Mouse (Mus musculus) liver, embryonic 12.5 days (tissue): ENCODE data around the gene Hoxd8. TPM values are rescaled to one million over a fixed set of nuclear protein-coding genes. Genes with fewer than 3 reads are reported as not detected.

Experiments
- ATAC-seq: fragments of 200-750 bp; cut with Nextera tagmentation; 2 replicates; pipeline ENCODE4 v1.8.0; 2017; ENCODE audit warnings: moderate number of reproducible peaks, mild to moderate bottlenecking, moderate library complexity
- H3K27ac ChIP-seq: fragments of 300-500 bp; sonication (generic); 2 replicates; pipeline ENCODE4 v1.5.1; 2016; ENCODE audit warnings: mild to moderate bottlenecking
- H3K27me3 ChIP-seq: fragments of 300-500 bp; sonication (generic); replicated peaks from 2 replicates; pipeline ENCODE4 v1.6.1; 2016; ENCODE audit warnings: mild to moderate bottlenecking, moderate library complexity
- H3K36me3 ChIP-seq: fragments of 300-500 bp; sonication (generic); 2 replicates; pipeline ENCODE4 v1.6.1; 2016; ENCODE audit warnings: mild to moderate bottlenecking, moderate library complexity
- H3K4me1 ChIP-seq: fragments of 300-500 bp; sonication (generic); 2 replicates; pipeline ENCODE4 v1.6.1; 2016
- H3K4me2 ChIP-seq: fragments of 300-500 bp; sonication (generic); 2 replicates; pipeline ENCODE4 v1.6.1; 2016; ENCODE audit warnings: mild to moderate bottlenecking, moderate library complexity
- H3K4me3 ChIP-seq: fragments of 300-500 bp; sonication (generic); 2 replicates; pipeline ENCODE4 v1.5.1; 2016; ENCODE audit warnings: mild to moderate bottlenecking, moderate library complexity
- H3K9ac ChIP-seq: fragments of 300-500 bp; sonication (generic); 2 replicates; pipeline ENCODE4 v1.6.1; 2016; ENCODE audit warnings: mild to moderate bottlenecking, moderate library complexity
- H3K9me3 ChIP-seq: fragments of 300-500 bp; sonication (generic); replicated peaks from 2 replicates; pipeline ENCODE4 v1.6.1; 2016; ENCODE audit warnings: mild to moderate bottlenecking, moderate library complexity
- WGBS: fragments of 180-500 bp; shearing (Covaris S2); methylation state at CpG from one replicate; pipeline ENCODE4 v1.1.7; 2016; ENCODE audit not compliant: insufficient replicate concordance; 5-methylcytosine and 5-hydroxymethylcytosine counted together
- polyA plus RNA-seq: library from polyadenylated mRNA; unstranded; fragments of >200 nt; fragmentation: Nextera tagmentation; extraction: Ambion mirVana; gene quantifications from 2 replicates; pipeline ENCODE4 v1.2.1, GENCODE M21; 2016

Hoxd8 gene
- polyA plus RNA-seq, 1 experiment from 2014 or later = 0.11 TPM

- H3K4me3 ChIP-seq = no peak overlapping the region
- H3K9me3 ChIP-seq = no peaks in the 10 kb centered on the region
- 12% methylated on average over 7 of the region's 7 CpGs for WGBS
- no peaks in the 10 kb centered on the region for H3K36me3 ChIP-seq
- H3K4me1 ChIP-seq = no peaks in the 10 kb centered on the region
- no peak for ATAC-seq
- H3K4me2 ChIP-seq = no peak overlapping the region
- no peak overlapping the region for H3K9ac ChIP-seq
- peaks cover 99% of the 10 kb centered on the region for H3K27me3 ChIP-seq
- H3K27ac ChIP-seq = no peak overlapping the region
Measured at GRCm38 (mm10) chr2:74737578-74738070, 33.2 kb downstream of the Hoxd8 start.

GRCm38 (mm10) chr2:74738623-74739475 is 34.4 kb downstream of the Hoxd8 start:
- no peak overlapping the region for H3K9ac ChIP-seq
- no peak overlapping the region for H3K4me3 ChIP-seq
- no peak overlapping the region for H3K27ac ChIP-seq
- H3K4me1 ChIP-seq = no peaks in the 10 kb centered on the region
- no peak overlapping the region for H3K4me2 ChIP-seq
- ATAC-seq = no peak
- no peaks in the 10 kb centered on the region for H3K36me3 ChIP-seq
- H3K27me3 ChIP-seq = peaks cover 97% of the 10 kb centered on the region
- 4% methylated on average over 20 of the region's 20 CpGs for WGBS
- H3K9me3 ChIP-seq = no peaks in the 10 kb centered on the region

- no peak for ATAC-seq
- Histone ChIP-seq H3K9ac (no peak overlapping the region), H3K36me3 (no peaks in the 10 kb centered on the region), H3K27ac (no peak overlapping the region), H3K4me3 (no peak overlapping the region), H3K4me1 (no peaks in the 10 kb centered on the region), H3K9me3 (no peaks in the 10 kb centered on the region), H3K4me2 (no peak overlapping the region), H3K27me3 (peaks cover 97% of the 10 kb centered on the region)
- WGBS = 8% methylated on average over 2 of the region's 2 CpGs
Measured at GRCm38 (mm10) chr2:74739476-74739800, 35.0 kb downstream of the Hoxd8 start.

- Histone ChIP-seq H3K4me2 (no peak overlapping the region), H3K4me1 (no peaks in the 10 kb centered on the region), H3K27ac (no peak overlapping the region), H3K9me3 (no peaks in the 10 kb centered on the region), H3K9ac (no peak overlapping the region), H3K36me3 (no peaks in the 10 kb centered on the region), H3K27me3 (peaks cover 97% of the 10 kb centered on the region), H3K4me3 (no peak overlapping the region)
- ATAC-seq = no peak
- WGBS = 9% methylated on average over 14 of the region's 14 CpGs
Measured at GRCm38 (mm10) chr2:74739869-74740268, 35.5 kb downstream of the Hoxd8 start.

GRCm38 (mm10) chr2:74740311-74741091 is 36.1 kb downstream of the Hoxd8 start:
- H3K9ac ChIP-seq = no peak overlapping the region
- H3K9me3 ChIP-seq = no peaks in the 10 kb centered on the region
- WGBS = 3% methylated on average over 43 of the region's 43 CpGs
- H3K27me3 ChIP-seq = peaks cover 97% of the 10 kb centered on the region
- no peak overlapping the region for H3K27ac ChIP-seq
- H3K4me1 ChIP-seq = no peaks in the 10 kb centered on the region
- H3K4me3 ChIP-seq = no peak overlapping the region
- ATAC-seq = no peak
- H3K4me2 ChIP-seq = no peak overlapping the region
- H3K36me3 ChIP-seq = no peaks in the 10 kb centered on the region

- Histone ChIP-seq H3K27me3 (peaks cover 97% of the 10 kb centered on the region), H3K4me3 (no peak overlapping the region), H3K36me3 (no peaks in the 10 kb centered on the region), H3K9ac (no peak overlapping the region), H3K4me1 (no peaks in the 10 kb centered on the region), H3K4me2 (no peak overlapping the region), H3K27ac (no peak overlapping the region), H3K9me3 (no peaks in the 10 kb centered on the region)
- WGBS = 35% methylated on average over 2 of the region's 3 CpGs
- ATAC-seq = no peak
Measured at GRCm38 (mm10) chr2:74741252-74741978, 37.0 kb downstream of the Hoxd8 start.

GRCm38 (mm10) chr2:74741979-74742277 is 37.5 kb downstream of the Hoxd8 start:
- Histone ChIP-seq H3K4me1 (0 out of 2 replicates have a peak, but pooled peaks cover 4% of the 10 kb centered on the region), H3K4me2 (no peak overlapping the region), H3K27me3 (peaks cover 97% of the 10 kb centered on the region), H3K4me3 (no peak overlapping the region), H3K9ac (no peak overlapping the region), H3K9me3 (no peaks in the 10 kb centered on the region), H3K27ac (no peak overlapping the region), H3K36me3 (no peaks in the 10 kb centered on the region)
- ATAC-seq = no peak

GRCm38 (mm10) chr2:74745540-74746297 is 41.3 kb downstream of the Hoxd8 start:
- H3K9me3 ChIP-seq = no peaks in the 10 kb centered on the region
- H3K9ac ChIP-seq = no peak overlapping the region
- H3K4me3 ChIP-seq = no peak overlapping the region
- H3K4me2 ChIP-seq = no peak overlapping the region
- peaks cover 97% of the 10 kb centered on the region for H3K27me3 ChIP-seq
- no peak for ATAC-seq
- no peak overlapping the region for H3K27ac ChIP-seq
- 0 out of 2 replicates have a peak, but pooled peaks cover 12% of the 10 kb centered on the region for H3K4me1 ChIP-seq
- WGBS = 13% methylated on average over 6 of the region's 6 CpGs
- H3K36me3 ChIP-seq = no peaks in the 10 kb centered on the region

- Histone ChIP-seq H3K9me3 (no peaks in the 10 kb centered on the region), H3K36me3 (no peaks in the 10 kb centered on the region), H3K4me2 (peak overlapping the region; percentile 14; the same call in 1 of the 2 replicates), H3K4me3 (no peak overlapping the region), H3K9ac (no peak overlapping the region), H3K27me3 (peaks cover 97% of the 10 kb centered on the region), H3K4me1 (0 out of 2 replicates have a peak, but pooled peaks cover 12% of the 10 kb centered on the region), H3K27ac (no peak overlapping the region)
- no peak for ATAC-seq
- 2% methylated on average over 58 of the region's 58 CpGs for WGBS
Measured at GRCm38 (mm10) chr2:74746298-74746921, 42.0 kb downstream of the Hoxd8 start.

DNA sequence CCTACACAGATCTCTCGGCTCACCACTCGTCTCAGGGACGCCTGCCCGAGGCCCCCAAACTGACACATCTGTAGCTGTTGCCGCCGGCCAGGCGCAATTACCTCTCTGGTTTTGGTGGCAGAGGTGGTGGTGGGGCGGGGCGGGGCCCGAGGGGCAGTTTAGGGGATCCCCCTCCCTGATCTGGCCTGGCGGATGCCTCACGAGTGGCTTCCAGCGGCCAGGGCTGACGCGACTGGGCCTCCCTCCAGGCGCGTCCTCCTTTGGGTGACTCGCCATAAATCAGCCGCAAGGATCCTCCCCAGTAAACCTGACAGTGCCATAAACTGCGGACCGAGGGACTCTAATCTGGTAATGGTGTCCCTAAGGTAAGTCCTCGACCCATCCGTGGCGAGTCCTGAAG is 42.6 kb downstream of the Hoxd8 start:
- Histone ChIP-seq H3K27ac (no peak overlapping the region), H3K36me3 (no peaks in the 10 kb centered on the region), H3K9ac (no peak overlapping the region), H3K4me2 (no peak overlapping the region), H3K27me3 (peaks cover 97% of the 10 kb centered on the region), H3K9me3 (no peaks in the 10 kb centered on the region), H3K4me3 (no peak overlapping the region), H3K4me1 (0 out of 2 replicates have a peak, but pooled peaks cover 12% of the 10 kb centered on the region)
- ATAC-seq = no peak
- 7% methylated on average over 24 of the region's 24 CpGs for WGBS

DNA sequence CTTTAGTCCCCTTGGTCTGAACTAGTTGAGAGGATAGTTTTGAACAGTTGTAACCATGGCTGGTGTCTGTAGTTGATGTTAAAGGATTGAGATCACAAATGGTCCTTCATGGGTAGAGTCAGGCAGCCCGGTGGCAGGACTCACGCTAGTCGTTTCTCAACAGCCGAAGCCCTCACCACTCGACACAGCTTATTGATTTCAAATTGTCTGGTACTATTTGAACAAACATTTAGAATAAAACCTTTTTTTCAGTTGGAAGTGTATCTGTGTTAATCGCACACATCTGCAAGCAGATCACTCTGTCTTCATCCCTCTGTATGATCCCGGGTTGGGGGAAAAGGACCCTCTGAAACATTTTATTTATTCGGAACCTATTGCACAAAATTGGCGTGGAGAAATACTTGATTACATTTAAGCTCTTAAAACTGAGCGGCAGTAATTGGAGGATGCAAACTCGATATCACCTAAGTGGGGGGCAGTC is 43.3 kb downstream of the Hoxd8 start:
- H3K4me2 ChIP-seq = no peak overlapping the region
- no peak overlapping the region for H3K4me3 ChIP-seq
- H3K27ac ChIP-seq = no peak overlapping the region
- no peaks in the 10 kb centered on the region for H3K9me3 ChIP-seq
- no peak overlapping the region for H3K9ac ChIP-seq
- 22% methylated on average over 11 of the region's 11 CpGs for WGBS
- 0 out of 2 replicates have a peak, but pooled peaks cover 12% of the 10 kb centered on the region for H3K4me1 ChIP-seq
- no peak for ATAC-seq
- H3K36me3 ChIP-seq = no peaks in the 10 kb centered on the region
- H3K27me3 ChIP-seq = peaks cover 98% of the 10 kb centered on the region
